Mouse (Mus musculus): ENCODE measurements around the gene Mrps26. TPM values are rescaled to one million over a fixed set of nuclear protein-coding genes. Genes with fewer than 3 reads are reported as not detected.
"Not testable (repeated sequence)": the region's sequence is repeated elsewhere in the genome, so short reads cannot be mapped to it uniquely, and the experiment has no call there.

Gene Mrps26
- total RNA-seq, 2 experiments from 2014 or later = 66.1 to 70.0 TPM

- DNase-seq = no peak
- intact Hi-C loops (cut with DNase I) = no loop called here
These were observed 11.4 kb downstream of the Mrps26 start for GRCm38 (mm10) chr2:130574960-130575359.

GRCm38 (mm10) chr2:130575873-130576272 lies 12.3 kb downstream of the Mrps26 start, which contains the start of gene Oxt:
Gene Oxt, plus strand, starts transcription at chr2:130576173.
- intact Hi-C loops (cut with DNase I) = no loop called here
- no peak for DNase-seq

- peak in 1 of 2 experiments; percentile 22 for DNase-seq
These were observed 13.0 kb downstream of the Mrps26 start for GRCm38 (mm10) chr2:130576564-130576963.

GRCm38 (mm10) chr2:130577021-130577420 lies 13.5 kb downstream of the Mrps26 start:
- no peak for DNase-seq
- intact Hi-C loops (cut with DNase I) = no loop called here

More at GRCm38 (mm10) chr2:130576564-130576963, 13.0 kb downstream of the Mrps26 start:
- intact Hi-C loops (cut with DNase I) = not testable (repeated sequence)

GRCm38 (mm10) chr2:130577632-130578031 lies 14.1 kb downstream of the Mrps26 start:
- intact Hi-C loops (cut with DNase I) = no loop called here
- DNase-seq = peak; percentile 34 to 51

- peak; percentile 47 to 71 for DNase-seq
- intact Hi-C loops (cut with DNase I) = no loop called here
These were observed 14.6 kb downstream of the Mrps26 start for GRCm38 (mm10) chr2:130578148-130578547.

GRCm38 (mm10) chr2:130579791-130580190 lies 16.2 kb downstream of the Mrps26 start:
- DNase-seq = no peak
- intact Hi-C loops (cut with DNase I) = no loop called here

- intact Hi-C loops (cut with DNase I) = no loop called here
- DNase-seq = no peak
These were observed 17.7 kb downstream of the Mrps26 start for GRCm38 (mm10) chr2:130581201-130581600.

- DNase-seq = no peak
- intact Hi-C loops (cut with DNase I) = no loop called here
These were observed 19.0 kb downstream of the Mrps26 start, which contains the start of gene Avp for GRCm38 (mm10) chr2:130582552-130582951. Gene Avp, minus strand, starts transcription at chr2:130582554.

GRCm38 (mm10) chr2:130583902-130584560 lies 20.5 kb downstream of the Mrps26 start:
- peak in 1 of 2 experiments; percentile 12 for DNase-seq
- intact Hi-C loops (cut with DNase I) = no loop called here

GRCm38 (mm10) chr2:130586016-130586415 lies 22.5 kb downstream of the Mrps26 start:
- intact Hi-C loops (cut with DNase I) = no loop called here
- DNase-seq = no peak

- DNase-seq = no peak
These were observed 24.8 kb downstream of the Mrps26 start for GRCm38 (mm10) chr2:130588373-130588772.

GRCm38 (mm10) chr2:130589157-130589556 lies 25.6 kb downstream of the Mrps26 start:
- intact Hi-C loops (cut with DNase I) = no loop called here
- DNase-seq = no peak

More at GRCm38 (mm10) chr2:130588373-130588772, 24.8 kb downstream of the Mrps26 start:
- intact Hi-C loops (cut with DNase I) = no loop called here

- intact Hi-C loops (cut with DNase I) = no loop called here
- DNase-seq = peak in 1 of 2 experiments; percentile 21
These were observed 26.2 kb downstream of the Mrps26 start for GRCm38 (mm10) chr2:130589761-130590160.

GRCm38 (mm10) chr2:130591016-130591415 lies 27.5 kb downstream of the Mrps26 start:
- no peak for DNase-seq
- intact Hi-C loops (cut with DNase I) = no loop called here

GRCm38 (mm10) chr2:130595596-130595995 lies 32.1 kb downstream of the Mrps26 start:
- intact Hi-C loops (cut with DNase I) = no loop called here
- DNase-seq = no peak

- intact Hi-C loops (cut with DNase I) = loop anchor here (2.0 kb wide), 1 partner anchor 33 kb away; no protein-coding TSS in a partner anchor
- DNase-seq = peak; percentile 17 to 19
These were observed 34.1 kb downstream of the Mrps26 start for GRCm38 (mm10) chr2:130597601-130598010.

- no peak for DNase-seq
- intact Hi-C loops (cut with DNase I) = loop anchor here (2.0 kb wide), 1 partner anchor 34 kb away; no protein-coding TSS in a partner anchor
These were observed 34.9 kb downstream of the Mrps26 start for GRCm38 (mm10) chr2:130598399-130598798.

GRCm38 (mm10) chr2:130602195-130602594 lies 38.7 kb downstream of the Mrps26 start:
- DNase-seq = no peak
- intact Hi-C loops (cut with DNase I) = no loop called here

GRCm38 (mm10) chr2:130613091-130613490 lies 49.5 kb downstream of the Mrps26 start:
- intact Hi-C loops (cut with DNase I) = no loop called here

More at GRCm38 (mm10) chr2:130613091-130613490, 49.5 kb downstream of the Mrps26 start:
- DNase-seq = no peak
